Mouse (Mus musculus): ENCODE measurements at regions not wholly inside any gene's neighbourhood (a gene's known extent, or its start where the extent isn't known, plus 50 kb on each side); places are given as distances from the start of the nearest gene placed in this dataset.
"Not testable (repeated sequence)": the region's sequence is repeated elsewhere in the genome, so short reads cannot be mapped to it uniquely, and the experiment has no call there.

DNA sequence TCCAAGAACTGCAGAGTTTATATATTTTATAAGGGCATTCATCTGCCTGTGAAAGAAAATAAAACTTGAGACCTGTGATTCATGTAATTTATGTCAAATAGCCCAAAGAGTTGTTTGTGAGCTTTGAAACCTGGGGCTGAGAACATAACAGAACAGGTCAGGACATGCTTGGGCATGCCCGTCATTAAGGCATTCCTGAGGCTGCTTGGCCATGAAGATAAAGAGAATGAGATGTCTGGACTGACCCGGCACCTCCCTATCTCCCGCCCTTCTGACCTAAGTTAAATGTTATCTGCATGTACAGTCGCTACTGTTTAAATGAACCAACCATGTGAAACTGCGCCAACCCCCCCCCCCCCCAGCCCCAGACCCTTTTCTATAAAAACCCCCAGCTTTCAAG is 73.4 kb upstream of the Rfc3 start:
- TF ChIP-seq CTCF (IDR thresholded peaks at IDR 0.05; ENCODE audit: control insufficient read depth, insufficient read depth, insufficient read length); MAX (IDR thresholded peaks at IDR 0.05); USF1 (IDR thresholded peaks at IDR 0.05; ENCODE audit: low read depth); FOSL1 (IDR thresholded peaks at IDR 0.05; ENCODE audit: insufficient read depth, low read length, poor library complexity, severe bottlenecking); MYOG (IDR thresholded peaks at IDR 0.05; ENCODE audit: control insufficient read depth, extremely low read depth, insufficient read length): not testable (repeated sequence)
